Comparison of ENCODE assay signal across 8 mouse cellular contexts in genomic region chr13:68601184-68601583, GRCm38 (mm10). TPM values are rescaled to one million over a fixed set of nuclear protein-coding genes. Genes with fewer than 3 reads are reported as not detected.
DNase-seq lines count a peak whose midpoint lies in the region; ATAC-seq and TF ChIP-seq lines count a peak whose summit lies in the region.
"Had no signal": no experiment of that assay in that cellular context is flagged by ENCODE, and none has a peak within 500 bp of the region (broad histone marks: within the 10 kb centered on the region; RNA-seq: fewer than 3 reads in every experiment).

No protein-coding gene starts in this region.

- H3K9ac ChIP-seq in kidney, embryonic 15.5 days, result no peak overlapping the region
- H3K9ac ChIP-seq: stomach, embryonic 15.5 days had no signal

- 14% methylated on average over 6 of the region's 6 CpGs for WGBS in kidney, adult 2 months
- 11% methylated on average over 6 of the region's 6 CpGs for WGBS in kidney, embryonic 15.5 days

- no peak overlapping the region for H3K4me3 ChIP-seq in kidney, adult 2 months (ENCODE audit: insufficient read depth, low read depth, low read length)
- H3K4me3 ChIP-seq in kidney, embryonic 15.5 days (replicated peaks), result no peak overlapping the region
- H3K4me3 ChIP-seq: stomach, embryonic 15.5 days had no signal

- H3K9me3 ChIP-seq in kidney, embryonic 15.5 days (replicated peaks), result no peaks in the 10 kb centered on the region
- H3K9me3 ChIP-seq: stomach, embryonic 15.5 days had no signal

- H3K4me1 ChIP-seq in kidney, adult 2 months (ENCODE audit: control insufficient read depth, insufficient read depth, low read length), result no peaks in the 10 kb centered on the region
- peaks cover 9% of the 10 kb centered on the region; the same call in 1 of the 2 replicates for H3K4me1 ChIP-seq in kidney, embryonic 15.5 days

- peak; percentile 20 for DNase-seq in kidney, adult 2 months
- peak; percentile 41 for DNase-seq in MN1 (ENCODE audit: low spot score)
- DNase-seq in brain, embryonic 14.5 days (ENCODE audit: low read depth), result peak; percentile 81
- DNase-seq in lung, postnatal 4 days, result peak; percentile 28 to 38
- no peak for DNase-seq in spleen, postnatal 14 days (ENCODE audit: low spot score in 2 of 2)

- no peaks in the 10 kb centered on the region for H3K27me3 ChIP-seq in kidney, adult 2 months (replicated peaks; ENCODE audit: control insufficient read depth, insufficient read depth, low read length)
- H3K27me3 ChIP-seq in kidney, embryonic 15.5 days, result no peaks in the 10 kb centered on the region
- H3K27me3 ChIP-seq: stomach, embryonic 15.5 days had no signal

- TF ChIP-seq CTCF in kidney, adult 2 months (conservative IDR thresholded peaks at IDR 0.05; ENCODE audit: insufficient read depth, insufficient read length, low read depth, low read length), result peak; percentile 60
- TF ChIP-seq CTCF in brain, embryonic 14.5 days (IDR thresholded peaks at IDR 0.05; ENCODE audit: borderline replicate concordance, extremely low read depth, insufficient read depth, insufficient read length), result peak; percentile 66; the same call in 1 of the 2 replicates

- no peak overlapping the region for H3K27ac ChIP-seq in kidney, adult 2 months (ENCODE audit: insufficient read depth, low read depth, low read length)
- H3K27ac ChIP-seq in kidney, embryonic 15.5 days, result no peak overlapping the region
- H3K27ac ChIP-seq: stomach, embryonic 15.5 days had no signal

- H3K4me2 ChIP-seq in kidney, embryonic 15.5 days, result no peak overlapping the region
- H3K4me2 ChIP-seq: stomach, embryonic 15.5 days had no signal

- no peak for ATAC-seq in kidney, embryonic 15.5 days (replicated peaks; ENCODE audit: low FRiP score)
- no peak for ATAC-seq in CD4-positive, CD25-positive, alpha-beta regulatory T cell, adult 4 months

- TF ChIP-seq POLR2A in kidney, adult 2 months (IDR thresholded peaks at IDR 0.05; ENCODE audit: low read depth, low read length), result no peak
- TF ChIP-seq POLR2A in brain, embryonic 14.5 days (IDR thresholded peaks at IDR 0.05; ENCODE audit: borderline replicate concordance, extremely low read depth, insufficient read depth, insufficient read length, poor library complexity, severe bottlenecking), result no peak

- no peaks in the 10 kb centered on the region for H3K36me3 ChIP-seq in kidney, adult 2 months (ENCODE audit: control insufficient read depth, insufficient read depth, low read length)
- H3K36me3 ChIP-seq in kidney, embryonic 15.5 days, result no peaks in the 10 kb centered on the region
- H3K36me3 ChIP-seq: stomach, embryonic 15.5 days had no signal

RNA-seq across cellular contexts. Expression of gene 1700001L19Rik, which starts 4.0 kb away (rescaled TPM):
- polyA plus RNA-seq in kidney, adult 2 months (2012; rRNA removed), result 0.19 and 0.24 TPM in 2 replicates
- polyA plus RNA-seq in kidney, embryonic 15.5 days (2015; fragmentation: Nextera tagmentation; extraction: Ambion mirVana), result 0.27 and 0.90 TPM in 2 replicates
- 1.6 and 2.8 TPM in 2 replicates for polyA plus RNA-seq in brain, embryonic 14.5 days (2012; rRNA removed)
- polyA plus RNA-seq in CD4-positive, CD25-positive, alpha-beta regulatory T cell, adult 4 months (2017; shearing (Covaris generic)), result not detected

RNA-seq across cellular contexts. Expression of gene Fastkd3, which starts 19.1 kb away (rescaled TPM):
- polyA plus RNA-seq in kidney, adult 2 months (2012; rRNA removed), result 10.5 and 13.0 TPM in 2 replicates
- polyA plus RNA-seq in kidney, embryonic 15.5 days (2015; fragmentation: Nextera tagmentation; extraction: Ambion mirVana), result 33.1 and 36.9 TPM in 2 replicates
- polyA plus RNA-seq in brain, embryonic 14.5 days (2012; rRNA removed), result 24.1 and 28.2 TPM in 2 replicates
- 10 to 100 TPM; 33.1 to 35.6 TPM for polyA plus RNA-seq in CD4-positive, CD25-positive, alpha-beta regulatory T cell, adult 4 months (2017; shearing (Covaris generic))

RNA-seq across cellular contexts. Expression of gene Mtrr, which starts 19.2 kb away (rescaled TPM):
- 10.2 and 11.3 TPM in 2 replicates for polyA plus RNA-seq in kidney, adult 2 months (2012; rRNA removed)
- polyA plus RNA-seq in kidney, embryonic 15.5 days (2015; fragmentation: Nextera tagmentation; extraction: Ambion mirVana), result 21.7 and 22.7 TPM in 2 replicates
- polyA plus RNA-seq in brain, embryonic 14.5 days (2012; rRNA removed), result 12.4 and 16.0 TPM in 2 replicates
- polyA plus RNA-seq in CD4-positive, CD25-positive, alpha-beta regulatory T cell, adult 4 months (2017; shearing (Covaris generic)), result 10 to 100 TPM; 22.1 to 33.3 TPM

Comparison
In these comparisons a context has a peak if more than half of its experiments do, and no peak if none do; other contexts are left out.
1. DNase-seq: peak in kidney, adult 2 months (single experiment), MN1 (single experiment), brain, embryonic 14.5 days (single experiment) and lung, postnatal 4 days (2 of 2); none in spleen, postnatal 14 days (0 of 2).